Mouse (Mus musculus) hindbrain, embryonic 13.5 days (tissue): Measurements from ENCODE around the gene Atn1. TPM values are rescaled to one million over a fixed set of nuclear protein-coding genes. Genes with fewer than 3 reads are reported as not detected.

ENCODE experiments used
- ATAC-seq: fragments of 200-750 bp; cut with Nextera tagmentation; 2 replicates; pipeline ENCODE4 v1.8.0; 2017; ENCODE audit warnings: moderate TSS enrichment; ENCODE audit not compliant: low FRiP score
- H3K27ac ChIP-seq: fragments of 300-500 bp; sonication (generic); 2 replicates; pipeline ENCODE4 v1.5.1; 2015; ENCODE audit warnings: inconsistent platforms, mild to moderate bottlenecking, moderate library complexity
- H3K27me3 ChIP-seq: fragments of 300-500 bp; sonication (generic); 2 replicates; pipeline ENCODE4 v1.6.1; 2015; ENCODE audit warnings: mild to moderate bottlenecking, inconsistent platforms
- H3K36me3 ChIP-seq: fragments of 300-500 bp; sonication (generic); 2 replicates; pipeline ENCODE4 v1.6.1; 2015; ENCODE audit warnings: mild to moderate bottlenecking, inconsistent platforms
- H3K4me1 ChIP-seq: fragments of 300-500 bp; sonication (generic); replicated peaks from 2 replicates; pipeline ENCODE4 v1.6.1; 2015; ENCODE audit warnings: inconsistent platforms
- H3K4me2 ChIP-seq: fragments of 300-500 bp; sonication (generic); 2 replicates; pipeline ENCODE4 v1.6.1; 2015; ENCODE audit warnings: inconsistent platforms, mild to moderate bottlenecking, moderate library complexity
- H3K4me3 ChIP-seq: fragments of 300-500 bp; sonication (generic); 2 replicates; pipeline ENCODE4 v1.5.1; 2015; ENCODE audit warnings: mild to moderate bottlenecking, inconsistent platforms
- H3K9ac ChIP-seq: fragments of 300-500 bp; sonication (generic); 2 replicates; pipeline ENCODE4 v1.6.1; 2015; ENCODE audit warnings: mild to moderate bottlenecking, inconsistent platforms
- H3K9me3 ChIP-seq: fragments of 300-500 bp; sonication (generic); 2 replicates; pipeline ENCODE4 v1.6.1; 2016; ENCODE audit warnings: inconsistent platforms
- WGBS: fragments of 180-500 bp; shearing (Covaris S2); methylation state at CpG from one replicate; pipeline ENCODE4 v1.1.7; 2015; 5-methylcytosine and 5-hydroxymethylcytosine counted together
- polyA plus RNA-seq: library from polyadenylated mRNA; unstranded; fragments of >200 nt; fragmentation: Nextera tagmentation; extraction: Ambion mirVana; gene quantifications from 2 replicates; pipeline ENCODE4 v1.2.1, GENCODE M21; 2015

The Atn1 gene
- polyA plus RNA-seq, 1 experiment from 2014 or later: 21.6 TPM

- Histone ChIP-seq H3K4me3 (no peak overlapping the region), H3K4me1 (peaks cover 2% of the 10 kb centered on the region; the same call in 1 of the 2 replicates), H3K27me3 (no peaks in the 10 kb centered on the region), H3K27ac (no peak overlapping the region), H3K9me3 (no peaks in the 10 kb centered on the region), H3K4me2 (no peak overlapping the region), H3K36me3 (no peaks in the 10 kb centered on the region), H3K9ac (no peak overlapping the region)
- ATAC-seq: no peak
- WGBS: 61% methylated on average over 8 of the region's 8 CpGs
Observed at GRCm38 (mm10) chr6:124786756-124787420, 30.6 kb upstream of the Atn1 start.

DNA sequence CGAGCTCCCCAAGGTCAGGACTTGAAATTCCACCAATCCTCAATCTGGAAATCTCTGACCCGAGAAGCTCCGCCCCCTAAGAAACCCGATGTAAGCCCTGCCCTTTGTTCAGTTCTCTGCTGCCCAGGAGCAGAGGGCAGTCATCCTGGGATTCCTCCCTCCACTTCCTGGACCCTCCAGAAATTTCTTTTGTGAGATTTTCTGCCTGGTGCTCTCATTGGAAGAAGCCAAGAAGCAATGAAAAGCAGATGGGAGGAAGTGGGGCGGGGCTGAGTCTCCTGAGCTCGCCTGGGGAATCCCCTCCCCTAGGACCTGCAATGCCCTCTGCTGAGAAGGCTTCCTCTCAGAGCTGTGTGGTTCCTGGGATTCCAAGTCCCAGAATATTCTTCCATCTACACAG, 26.1 kb upstream of the Atn1 start:
- no peak overlapping the region for H3K27ac ChIP-seq
- H3K36me3 ChIP-seq: no peaks in the 10 kb centered on the region
- H3K9me3 ChIP-seq: no peaks in the 10 kb centered on the region
- no peak overlapping the region; the same call in 1 of the 2 replicates for H3K9ac ChIP-seq
- peak overlapping the region; percentile 13; the same call in 1 of the 2 replicates for H3K4me2 ChIP-seq
- ATAC-seq: no peak
- WGBS: 24% methylated on average over 6 of the region's 6 CpGs
- peaks cover 19% of the 10 kb centered on the region for H3K4me1 ChIP-seq
- no peak overlapping the region for H3K4me3 ChIP-seq
- H3K27me3 ChIP-seq: peaks cover 20% of the 10 kb centered on the region

- ATAC-seq: no peak
- Histone ChIP-seq H3K4me3 (no peak overlapping the region), H3K9me3 (no peaks in the 10 kb centered on the region), H3K27me3 (peaks cover 22% of the 10 kb centered on the region), H3K27ac (no peak overlapping the region), H3K9ac (no peak overlapping the region), H3K4me1 (peaks cover 19% of the 10 kb centered on the region), H3K36me3 (no peaks in the 10 kb centered on the region), H3K4me2 (no peak overlapping the region)
- 89% methylated on average over 7 of the region's 7 CpGs for WGBS
Observed at GRCm38 (mm10) chr6:124780917-124781316, 24.6 kb upstream of the Atn1 start.

GRCm38 (mm10) chr6:124779984-124780416, 23.7 kb upstream of the Atn1 start:
- Histone ChIP-seq H3K4me2 (peak overlapping the region; percentile 62), H3K9ac (peak overlapping the region; percentile 61), H3K36me3 (no peaks in the 10 kb centered on the region), H3K9me3 (no peaks in the 10 kb centered on the region), H3K27me3 (peaks cover 22% of the 10 kb centered on the region), H3K27ac (no peak overlapping the region), H3K4me3 (peak overlapping the region; percentile 38), H3K4me1 (peaks cover 19% of the 10 kb centered on the region)
- 3% methylated on average over 10 of the region's 10 CpGs for WGBS
- no peak; the same call in 1 of the 2 replicates for ATAC-seq

DNA sequence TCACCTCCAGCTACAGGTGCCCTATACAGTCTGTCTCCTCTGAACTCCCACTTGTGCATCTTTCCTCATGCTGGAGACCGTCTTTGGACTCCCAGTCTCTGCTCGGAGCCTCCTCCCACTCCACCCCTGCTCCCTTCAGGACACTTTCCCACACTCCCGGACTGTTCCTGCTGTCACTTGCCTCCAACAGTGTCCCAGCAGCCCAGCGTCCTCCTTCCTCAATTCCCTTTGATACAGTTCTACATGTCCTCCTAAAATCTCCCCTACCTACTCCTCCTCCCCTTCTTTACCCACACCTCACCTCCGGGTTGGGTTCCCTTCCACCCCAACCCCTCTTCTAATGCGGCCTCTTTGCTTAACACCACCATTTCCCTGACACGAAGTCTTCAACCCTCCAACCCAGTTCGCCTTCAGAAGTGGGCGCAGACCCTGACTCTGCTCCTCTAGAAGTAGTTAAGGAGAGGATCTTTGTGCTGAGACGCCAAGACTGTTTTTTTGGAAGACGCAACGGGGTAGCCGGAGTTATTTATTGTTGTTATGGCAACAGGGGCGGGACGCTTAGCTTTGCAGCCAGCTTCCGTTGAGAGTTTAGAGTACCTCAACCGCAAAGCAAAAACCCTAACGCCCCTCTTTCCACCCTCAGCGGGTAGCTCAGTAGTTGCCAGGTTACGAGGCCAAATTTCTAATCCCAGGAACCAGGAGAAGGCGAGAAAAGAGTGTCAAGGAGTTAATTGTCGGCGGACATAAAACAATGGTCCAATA, 23.1 kb upstream of the Atn1 start, which contains the start of gene Lrrc23:
Gene Lrrc23 (minus strand): TSS at position 506 of the 762 bp plus-strand sequence.
- 2% methylated on average over 23 of the region's 23 CpGs for WGBS
- Histone ChIP-seq H3K27ac (0 out of 2 replicates have a peak within 1 kb of the TSS, but pooled peaks have one; percentile 12), H3K4me1 (peaks cover 19% of the 10 kb centered on the region)

GRCm38 (mm10) chr6:124770511-124770910, 14.2 kb upstream of the Atn1 start:
- Histone ChIP-seq H3K9me3 (no peaks in the 10 kb centered on the region), H3K4me3 (no peak overlapping the region), H3K36me3 (no peaks in the 10 kb centered on the region), H3K4me1 (peaks cover 32% of the 10 kb centered on the region), H3K9ac (no peak overlapping the region), H3K4me2 (no peak overlapping the region), H3K27me3 (peaks cover 15% of the 10 kb centered on the region), H3K27ac (no peak overlapping the region)
- no peak for ATAC-seq
- WGBS: 91% methylated on average over 15 of the region's 15 CpGs

More for the DNA sequence above, 23.1 kb upstream of the Atn1 start, which contains the start of gene Lrrc23:
- Histone ChIP-seq H3K9me3 (no peaks in the 10 kb centered on the region), H3K4me2 (peak within 1 kb of the TSS; percentile 62), H3K4me3 (peak within 1 kb of the TSS; percentile 38), H3K36me3 (no peaks in the 10 kb centered on the region), H3K9ac (peak within 1 kb of the TSS; percentile 61), H3K27me3 (peaks cover 22% of the 10 kb centered on the region)
- ATAC-seq: peak; percentile 73

DNA sequence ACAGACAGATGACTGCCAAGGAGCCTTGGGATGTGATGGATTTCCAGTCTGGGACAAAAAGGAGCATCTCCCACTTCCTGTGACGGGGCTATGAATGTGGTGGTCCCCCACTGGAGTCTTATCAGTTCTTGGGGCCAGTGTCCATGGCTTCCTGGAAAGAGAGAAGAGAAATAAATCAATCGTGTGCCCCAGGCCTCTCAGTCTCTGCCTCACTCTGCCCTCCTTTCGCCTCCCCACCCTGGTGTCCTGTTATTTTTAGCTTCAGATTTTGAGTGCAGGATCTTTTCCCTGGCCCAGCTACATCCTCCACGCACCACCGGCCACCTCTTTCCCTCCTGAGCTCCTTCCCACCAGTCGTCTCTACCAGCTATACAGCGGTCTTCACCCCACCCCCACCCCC, 13.7 kb upstream of the Atn1 start:
- Histone ChIP-seq H3K4me1 (peaks cover 32% of the 10 kb centered on the region), H3K9ac (peak overlapping the region; percentile 81), H3K27ac (peak overlapping the region; percentile 77; the same call in 1 of the 2 replicates), H3K4me2 (peak overlapping the region; percentile 72), H3K36me3 (no peaks in the 10 kb centered on the region), H3K27me3 (peaks cover 15% of the 10 kb centered on the region), H3K9me3 (no peaks in the 10 kb centered on the region), H3K4me3 (peak overlapping the region; percentile 55)
- 65% methylated on average over 7 of the region's 7 CpGs for WGBS
- ATAC-seq: no peak

DNA sequence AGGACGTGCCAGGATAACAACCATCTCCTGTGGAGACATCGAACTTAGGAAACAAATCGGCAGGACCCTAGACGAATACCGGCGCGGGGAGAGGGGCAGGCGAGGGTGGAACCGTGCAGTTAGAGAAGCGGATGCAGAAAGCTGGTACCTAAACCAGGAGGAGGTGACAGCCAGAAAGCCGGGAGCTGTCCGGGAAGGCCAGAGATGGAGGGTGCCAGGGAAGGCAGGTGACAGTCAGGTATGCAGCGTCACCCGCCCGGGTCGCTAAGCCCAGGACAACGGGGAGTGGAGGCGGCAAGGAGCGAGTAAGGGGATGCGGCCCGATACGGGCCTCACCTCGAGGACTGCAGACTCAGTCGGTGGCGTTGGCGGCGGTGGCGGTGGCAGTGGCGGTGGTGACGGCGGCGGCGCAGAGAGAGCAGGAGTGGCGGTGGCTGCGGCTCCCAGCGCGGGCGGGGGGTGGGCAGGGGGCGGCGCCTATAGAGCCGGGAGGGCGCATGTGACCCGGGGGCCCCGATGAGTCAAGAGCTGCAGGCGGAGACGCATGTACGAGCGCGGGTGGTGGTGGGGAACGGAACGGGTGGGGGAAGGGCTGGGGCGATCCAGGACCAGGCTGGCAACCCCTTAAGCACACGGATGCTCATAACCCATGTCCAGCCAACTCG, 12.9 kb upstream of the Atn1 start, which contains the start of gene Eno2:
Gene Eno2 (minus strand): TSS at position 573 of the 665 bp plus-strand sequence.
- under 1% methylated on average over 51 of the region's 54 CpGs for WGBS

GRCm38 (mm10) chr6:124768704-124769044, 12.3 kb upstream of the Atn1 start:
- H3K36me3 ChIP-seq: no peaks in the 10 kb centered on the region
- peaks cover 15% of the 10 kb centered on the region for H3K27me3 ChIP-seq
- no peaks in the 10 kb centered on the region for H3K9me3 ChIP-seq
- H3K27ac ChIP-seq: 0 out of 2 replicates have a peak overlapping the region, but pooled peaks have one; percentile 40
- peak; percentile 10 for ATAC-seq
- WGBS: 4% methylated on average over 9 of the region's 9 CpGs
- H3K4me3 ChIP-seq: peak overlapping the region; percentile 55
- H3K4me1 ChIP-seq: peaks cover 32% of the 10 kb centered on the region
- H3K9ac ChIP-seq: peak overlapping the region; percentile 81
- H3K4me2 ChIP-seq: peak overlapping the region; percentile 72

More for the DNA sequence above, 12.9 kb upstream of the Atn1 start, which contains the start of gene Eno2:
- Histone ChIP-seq H3K9me3 (no peaks in the 10 kb centered on the region), H3K9ac (peak within 1 kb of the TSS; percentile 81), H3K4me1 (peaks cover 32% of the 10 kb centered on the region), H3K27ac (peak within 1 kb of the TSS; percentile 77), H3K27me3 (peaks cover 15% of the 10 kb centered on the region), H3K36me3 (no peaks in the 10 kb centered on the region), H3K4me2 (peak within 1 kb of the TSS; percentile 72), H3K4me3 (peak within 1 kb of the TSS; percentile 55)
- peak; percentile 82 for ATAC-seq

DNA sequence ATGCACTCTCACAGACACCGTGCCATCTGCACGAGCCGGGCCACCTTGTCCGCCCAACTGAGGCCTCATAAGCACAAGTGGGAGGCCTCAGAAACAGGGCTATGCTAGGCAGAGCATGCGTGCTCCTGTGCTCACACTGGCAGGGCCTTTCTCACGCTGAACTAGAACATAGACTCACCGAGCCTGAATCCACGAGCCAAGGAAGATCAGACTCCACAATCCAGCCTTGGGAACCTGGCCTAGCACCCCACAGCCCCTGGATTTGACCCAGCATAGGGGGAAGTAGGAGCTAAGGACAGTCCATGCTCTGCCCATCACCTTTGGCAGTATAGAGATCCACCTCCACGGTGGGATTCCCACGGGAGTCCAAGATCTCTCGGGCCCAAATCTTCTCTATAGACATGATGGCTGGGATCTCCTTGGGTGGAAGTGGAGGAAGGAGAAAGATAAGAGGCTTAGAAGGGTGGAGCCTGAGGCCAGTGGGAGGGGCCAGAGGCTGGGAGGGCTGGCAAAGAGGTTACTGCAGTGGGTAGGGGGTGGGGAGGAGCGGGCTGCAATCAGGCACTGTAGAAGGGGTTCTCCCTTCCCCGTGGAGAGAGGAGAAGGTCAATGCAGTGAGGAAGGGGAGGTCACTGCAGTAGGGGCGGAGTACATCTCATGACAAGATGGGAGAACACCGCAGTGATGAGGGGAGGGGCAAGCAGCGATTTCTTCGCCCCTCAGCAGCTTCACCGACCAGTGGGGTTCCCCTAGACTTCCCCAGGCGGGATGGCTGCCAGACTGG, 11.8 kb upstream of the Atn1 start:
- H3K4me1 ChIP-seq: peaks cover 32% of the 10 kb centered on the region
- peak overlapping the region; percentile 72 for H3K4me2 ChIP-seq
- ATAC-seq: peak; percentile 21
- H3K9me3 ChIP-seq: no peaks in the 10 kb centered on the region
- 27% methylated on average over 19 of the region's 19 CpGs for WGBS
- peak overlapping the region; percentile 81 for H3K9ac ChIP-seq
- no peaks in the 10 kb centered on the region for H3K36me3 ChIP-seq
- peak overlapping the region; percentile 40; the same call in 1 of the 2 replicates for H3K27ac ChIP-seq
- H3K4me3 ChIP-seq: peak overlapping the region; percentile 55
- peaks cover 15% of the 10 kb centered on the region for H3K27me3 ChIP-seq

DNA sequence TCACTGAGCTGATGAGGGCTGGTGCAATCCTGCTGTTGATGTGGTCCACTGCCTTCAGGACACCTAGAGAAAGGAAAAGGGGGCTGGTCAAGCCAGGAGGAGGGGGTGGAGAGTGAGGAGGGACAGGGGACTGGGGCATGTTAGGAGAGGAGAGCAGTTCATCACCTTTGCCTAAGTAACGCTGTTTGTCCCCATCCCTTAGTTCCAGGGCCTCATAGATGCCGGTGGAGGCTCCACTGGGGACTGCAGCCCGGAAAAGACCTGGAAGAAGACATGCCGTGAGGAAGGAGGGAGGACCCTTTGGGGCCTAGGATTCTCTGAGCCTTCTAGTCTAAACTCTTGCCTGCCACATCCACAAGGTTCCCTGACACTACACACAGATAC, 11.2 kb upstream of the Atn1 start:
- Histone ChIP-seq H3K4me3 (no peak overlapping the region; the same call in 1 of the 2 replicates), H3K27ac (no peak overlapping the region)
- 43% methylated on average over 4 of the region's 4 CpGs for WGBS

More for the DNA sequence above, 11.2 kb upstream of the Atn1 start:
- Histone ChIP-seq H3K36me3 (no peaks in the 10 kb centered on the region), H3K4me1 (peaks cover 32% of the 10 kb centered on the region), H3K9me3 (no peaks in the 10 kb centered on the region), H3K4me2 (peak overlapping the region; percentile 72), H3K27me3 (peaks cover 18% of the 10 kb centered on the region), H3K9ac (peak overlapping the region; percentile 81)
- no peak for ATAC-seq
